In the genomic region with DNA sequence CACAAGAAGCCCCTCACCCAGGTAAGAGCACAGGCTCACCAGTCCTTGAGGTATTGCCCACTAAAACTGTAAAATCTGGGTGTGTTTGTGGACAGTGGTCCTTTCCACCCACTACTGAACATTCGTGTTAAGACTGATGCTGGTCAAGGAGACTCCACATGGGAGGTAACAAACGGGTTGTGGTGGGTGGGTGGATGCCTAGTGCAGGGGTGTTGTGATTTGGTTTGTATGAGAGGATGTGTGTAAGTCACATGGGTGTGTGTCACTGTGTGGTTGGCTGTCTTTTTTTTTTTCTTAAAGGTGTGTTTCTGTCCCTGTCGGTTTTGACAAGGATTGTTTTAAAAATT, we compare ENCODE assay signal across 8 mouse cellular contexts. TPM values are rescaled to one million over a fixed set of nuclear protein-coding genes. Genes with fewer than 3 reads are reported as not detected.
A peak's percentile ranks its signal among the peaks of the same experiment; 100 is the strongest.
DNase-seq lines count a peak whose midpoint lies in the region; ATAC-seq lines count a peak whose summit lies in the region.

No protein-coding gene starts in this region.

- WGBS in kidney, embryonic 14.5 days, result 12% methylated on average over 3 of the region's 3 CpGs
- WGBS in forebrain, embryonic 14.5 days, result 1% methylated on average over 3 of the region's 3 CpGs
- WGBS in liver, embryonic 16.5 days (ENCODE audit: insufficient replicate concordance), result 13% methylated on average over 3 of the region's 3 CpGs

- peak overlapping the region; percentile 86; the same call in 1 of the 2 replicates for H3K27ac ChIP-seq in kidney, embryonic 14.5 days (ENCODE audit: low read depth, low read length)
- peak overlapping the region; percentile 99 for H3K27ac ChIP-seq in forebrain, embryonic 14.5 days (ENCODE audit: low read depth, low read length)
- no peak overlapping the region for H3K27ac ChIP-seq in liver, embryonic 16.5 days (ENCODE audit: low read length)

- no peaks in the 10 kb centered on the region for H3K9me3 ChIP-seq in kidney, embryonic 14.5 days (ENCODE audit: control insufficient read depth, low read length)
- no peaks in the 10 kb centered on the region for H3K9me3 ChIP-seq in forebrain, embryonic 14.5 days (replicated peaks; ENCODE audit: control insufficient read depth, low read length)
- H3K9me3 ChIP-seq in liver, embryonic 16.5 days (replicated peaks; ENCODE audit: control insufficient read depth, low read length), result no peaks in the 10 kb centered on the region

- peaks cover 6% of the 10 kb centered on the region; the same call in 1 of the 2 replicates for H3K36me3 ChIP-seq in kidney, embryonic 14.5 days (ENCODE audit: control insufficient read depth, insufficient read depth, low read length)
- 0 out of 2 replicates have a peak, but pooled peaks cover 6% of the 10 kb centered on the region for H3K36me3 ChIP-seq in forebrain, embryonic 14.5 days (ENCODE audit: control insufficient read depth, insufficient read depth, low read length)
- peaks cover 5% of the 10 kb centered on the region; the same call in 1 of the 2 replicates for H3K36me3 ChIP-seq in liver, embryonic 16.5 days (ENCODE audit: control insufficient read depth, insufficient read depth)

- DNase-seq in kidney, postnatal 36 days, result no peak
- peak; percentile 35 for DNase-seq in MN1 (ENCODE audit: low spot score)
- no peak for DNase-seq in forebrain, embryonic 14.5 days (ENCODE audit: low spot score)
- no peak for DNase-seq in adrenal gland, postnatal 14 days
- no peak for DNase-seq in gastrocnemius, postnatal 25 days
- no peak for DNase-seq in lung, postnatal 10 days

- peaks cover 56% of the 10 kb centered on the region for H3K4me1 ChIP-seq in kidney, embryonic 14.5 days (ENCODE audit: control insufficient read depth, insufficient read depth, low read length)
- peaks cover 53% of the 10 kb centered on the region for H3K4me1 ChIP-seq in forebrain, embryonic 14.5 days (ENCODE audit: control insufficient read depth, insufficient read depth, low read length)
- peaks cover 14% of the 10 kb centered on the region for H3K4me1 ChIP-seq in liver, embryonic 16.5 days (ENCODE audit: control insufficient read depth, low read depth, low read length)

- H3K9ac ChIP-seq in kidney, embryonic 14.5 days (ENCODE audit: low read depth, low read length), result peak overlapping the region; percentile 84
- H3K9ac ChIP-seq in forebrain, embryonic 14.5 days (ENCODE audit: low read length), result peak overlapping the region; percentile 92
- peak overlapping the region; percentile 64; the same call in 1 of the 2 replicates for H3K9ac ChIP-seq in liver, embryonic 16.5 days (ENCODE audit: low read depth, low read length)

- peak overlapping the region; percentile 68 for H3K4me3 ChIP-seq in kidney, embryonic 14.5 days (ENCODE audit: low read length)
- peak overlapping the region; percentile 71 for H3K4me3 ChIP-seq in forebrain, embryonic 14.5 days (ENCODE audit: low read depth, low read length)
- peak overlapping the region; percentile 59 for H3K4me3 ChIP-seq in liver, embryonic 16.5 days (ENCODE audit: low read depth, low read length)

- H3K4me2 ChIP-seq in kidney, embryonic 14.5 days (replicated peaks; ENCODE audit: low read depth, low read length), result peak overlapping the region; percentile 70
- H3K4me2 ChIP-seq in forebrain, embryonic 14.5 days (ENCODE audit: low read length), result peak overlapping the region; percentile 79
- peak overlapping the region; percentile 44 for H3K4me2 ChIP-seq in liver, embryonic 16.5 days (ENCODE audit: low read depth, low read length)

- no peaks in the 10 kb centered on the region for H3K27me3 ChIP-seq in kidney, embryonic 14.5 days (ENCODE audit: control insufficient read depth, insufficient read depth, low read length)
- H3K27me3 ChIP-seq in forebrain, embryonic 14.5 days (replicated peaks; ENCODE audit: control insufficient read depth, insufficient read depth, low read length), result no peaks in the 10 kb centered on the region
- H3K27me3 ChIP-seq in liver, embryonic 16.5 days (ENCODE audit: control insufficient read depth, insufficient read depth, low read depth, low read length), result peaks cover 7% of the 10 kb centered on the region

- no peak for ATAC-seq in kidney, embryonic 14.5 days (ENCODE audit: low FRiP score, low TSS enrichment)
- ATAC-seq in forebrain, embryonic 14.5 days, result no peak
- ATAC-seq in liver, embryonic 16.5 days (ENCODE audit: low read depth), result no peak

RNA-seq across cellular contexts. Expression of a gene that starts 0.9 kb away (rescaled TPM):
- polyA plus RNA-seq in kidney, embryonic 14.5 days (2014; fragmentation: Nextera tagmentation; extraction: Ambion mirVana), result 56.0 and 87.0 TPM in 2 replicates
- polyA plus RNA-seq in forebrain, embryonic 14.5 days (2014; fragmentation: Nextera tagmentation; extraction: Ambion mirVana), result 433 and 436 TPM in 2 replicates
- polyA plus RNA-seq in liver, embryonic 16.5 days (2015; fragmentation: Nextera tagmentation; extraction: Ambion mirVana), result 20.6 and 21.5 TPM in 2 replicates
- 61.5 and 63.2 TPM in 2 replicates for total RNA-seq in adrenal gland, postnatal 14 days (2021)
- total RNA-seq in gastrocnemius, postnatal 25 days (2021), result 10 to 100 TPM; 32.6 to 33.3 TPM

RNA-seq across cellular contexts. Expression of a gene that starts 14.0 kb away (rescaled TPM):
- polyA plus RNA-seq in kidney, embryonic 14.5 days (2014; fragmentation: Nextera tagmentation; extraction: Ambion mirVana), result 2.8 and 3.5 TPM in 2 replicates
- 3.8 and 4.0 TPM in 2 replicates for polyA plus RNA-seq in forebrain, embryonic 14.5 days (2014; fragmentation: Nextera tagmentation; extraction: Ambion mirVana)
- 2.6 and 7.5 TPM in 2 replicates for polyA plus RNA-seq in liver, embryonic 16.5 days (2015; fragmentation: Nextera tagmentation; extraction: Ambion mirVana)
- total RNA-seq in adrenal gland, postnatal 14 days (2021), result 0.48 and 1.8 TPM in 2 replicates
- total RNA-seq in gastrocnemius, postnatal 25 days (2021), result 1,000 to 10,000 TPM; 5,450 to 5,866 TPM

RNA-seq across cellular contexts. Expression of a gene that starts 52.5 kb away (rescaled TPM):
- polyA plus RNA-seq in kidney, embryonic 14.5 days (2014; fragmentation: Nextera tagmentation; extraction: Ambion mirVana), result not detected in 2 replicates
- 0.08 and 0.12 TPM in 2 replicates for polyA plus RNA-seq in forebrain, embryonic 14.5 days (2014; fragmentation: Nextera tagmentation; extraction: Ambion mirVana)
- polyA plus RNA-seq in liver, embryonic 16.5 days (2015; fragmentation: Nextera tagmentation; extraction: Ambion mirVana), result not detected in 2 replicates
- total RNA-seq in adrenal gland, postnatal 14 days (2021), result 0.22 and 0.41 TPM in 2 replicates
- total RNA-seq in gastrocnemius, postnatal 25 days (2021), result under 1 TPM; 0.59 to 0.88 TPM

RNA-seq across cellular contexts. Expression of a gene that starts 55.7 kb away (rescaled TPM):
- polyA plus RNA-seq in kidney, embryonic 14.5 days (2014; fragmentation: Nextera tagmentation; extraction: Ambion mirVana), result 39.5 and 53.1 TPM in 2 replicates
- 132 and 147 TPM in 2 replicates for polyA plus RNA-seq in forebrain, embryonic 14.5 days (2014; fragmentation: Nextera tagmentation; extraction: Ambion mirVana)
- 16.8 and 20.6 TPM in 2 replicates for polyA plus RNA-seq in liver, embryonic 16.5 days (2015; fragmentation: Nextera tagmentation; extraction: Ambion mirVana)
- 23.9 and 26.1 TPM in 2 replicates for total RNA-seq in adrenal gland, postnatal 14 days (2021)
- 10 to 100 TPM in 1 of 2 experiments, 1 to 10 TPM in 1; 9.2 to 10.7 TPM for total RNA-seq in gastrocnemius, postnatal 25 days (2021)

RNA-seq across cellular contexts. Expression of a gene that starts 57.8 kb away (rescaled TPM):
- 78.3 and 114 TPM in 2 replicates for polyA plus RNA-seq in kidney, embryonic 14.5 days (2014; fragmentation: Nextera tagmentation; extraction: Ambion mirVana)
- polyA plus RNA-seq in forebrain, embryonic 14.5 days (2014; fragmentation: Nextera tagmentation; extraction: Ambion mirVana), result 76.1 and 83.1 TPM in 2 replicates
- polyA plus RNA-seq in liver, embryonic 16.5 days (2015; fragmentation: Nextera tagmentation; extraction: Ambion mirVana), result 61.2 and 61.3 TPM in 2 replicates
- 118 and 125 TPM in 2 replicates for total RNA-seq in adrenal gland, postnatal 14 days (2021)
- 100 to 1,000 TPM; 131 to 159 TPM for total RNA-seq in gastrocnemius, postnatal 25 days (2021)
